ENCODE assay signal across 23 mouse cellular contexts in genomic region chr9:102985111-102985510, GRCm38 (mm10). TPM values are rescaled to one million over a fixed set of nuclear protein-coding genes. Genes with fewer than 3 reads are reported as not detected.
DNase-seq lines count a peak whose midpoint lies in the region; ATAC-seq and TF ChIP-seq lines count a peak whose summit lies in the region.
"Had no signal": no experiment of that assay in that cellular context is flagged by ENCODE, and none has a peak within 500 bp of the region (broad histone marks: within the 10 kb centered on the region; RNA-seq: fewer than 3 reads in every experiment).

No protein-coding gene starts in this region.

- TF ChIP-seq CTCF in lung, adult 2 months (IDR thresholded peaks at IDR 0.05; ENCODE audit: insufficient read depth, low read length), result no peak

- no peak overlapping the region for H3K4me3 ChIP-seq in kidney, embryonic 16.5 days (ENCODE audit: low read length)
- H3K4me3 ChIP-seq in lung, adult 2 months (replicated peaks; ENCODE audit: extremely low read depth, low read depth, low read length), result no peak overlapping the region
- H3K4me3 ChIP-seq in forebrain, embryonic 11.5 days (ENCODE audit: low read depth, low read length), result no peak overlapping the region
- H3K4me3 ChIP-seq: forebrain, embryonic 13.5 days; heart, embryonic 15.5 days; limb, embryonic 10.5 days; liver, embryonic 13.5 days; midbrain, embryonic 13.5 days; neural tube, embryonic 13.5 days had no signal

- peak; percentile 34 for DNase-seq in kidney, adult 11 months
- DNase-seq in lung, adult 18-20 months, result peak; percentile 20 to 61
- DNase-seq in lung, adult 2 months, result no peak
- DNase-seq in kidney, postnatal 14 days, result peak; percentile 55
- DNase-seq in lung, postnatal 25 days (ENCODE audit: low spot score), result peak; percentile 70
- DNase-seq in frontal cortex, postnatal 36 days (ENCODE audit: low spot score in 2 of 2), result no peak
- DNase-seq in forebrain, embryonic 11.5 days (ENCODE audit: low spot score), result no peak
- DNase-seq: B cell, adult 2 months; cerebellum, adult 9-10 months; gastrocnemius, postnatal 25 days; heart, postnatal 4 days; layer of hippocampus, adult 9-11 months; liver, embryonic 13.5 days; spleen, adult 18-20 months; thymus, postnatal 25 days had no signal

- no peak for TF ChIP-seq POLR2A in lung, adult 2 months (IDR thresholded peaks at IDR 0.05; ENCODE audit: borderline replicate concordance, extremely low read depth, low read depth, low read length)

- no peak overlapping the region for H3K4me2 ChIP-seq in kidney, embryonic 16.5 days (replicated peaks; ENCODE audit: low read depth, low read length)
- no peak overlapping the region for H3K4me2 ChIP-seq in forebrain, embryonic 11.5 days (ENCODE audit: low read depth, low read length, severe bottlenecking)
- H3K4me2 ChIP-seq: forebrain, embryonic 13.5 days; heart, embryonic 15.5 days; liver, embryonic 13.5 days; midbrain, embryonic 13.5 days; neural tube, embryonic 13.5 days had no signal

- WGBS in kidney, embryonic 16.5 days, result 50% methylated on average over 1 of the region's 1 CpGs
- WGBS in lung, adult 2 months, result 72% methylated on average over 1 of the region's 1 CpGs
- 84% methylated on average over 1 of the region's 1 CpGs for WGBS in forebrain, embryonic 11.5 days

- H3K27me3 ChIP-seq in kidney, embryonic 16.5 days (ENCODE audit: insufficient read depth, low read length), result no peaks in the 10 kb centered on the region
- H3K27me3 ChIP-seq in forebrain, embryonic 11.5 days (ENCODE audit: control insufficient read depth, insufficient read depth, low read length), result no peaks in the 10 kb centered on the region
- H3K27me3 ChIP-seq: forebrain, embryonic 13.5 days; heart, embryonic 15.5 days; liver, embryonic 13.5 days; midbrain, embryonic 13.5 days; neural tube, embryonic 13.5 days had no signal

- H3K27ac ChIP-seq in kidney, embryonic 16.5 days (ENCODE audit: low read length), result no peak overlapping the region
- no peak overlapping the region for H3K27ac ChIP-seq in forebrain, embryonic 11.5 days (ENCODE audit: low read depth, low read length)
- H3K27ac ChIP-seq: forebrain, embryonic 13.5 days; heart, embryonic 15.5 days; hindbrain, postnatal 0 days; limb, embryonic 10.5 days; liver, embryonic 13.5 days; midbrain, embryonic 13.5 days; neural tube, embryonic 13.5 days had no signal

- no peaks in the 10 kb centered on the region for H3K36me3 ChIP-seq in kidney, embryonic 16.5 days (ENCODE audit: insufficient read depth, low read length)
- H3K36me3 ChIP-seq in forebrain, embryonic 11.5 days (ENCODE audit: control insufficient read depth, insufficient read depth, low read length), result no peaks in the 10 kb centered on the region
- H3K36me3 ChIP-seq: heart, embryonic 15.5 days; limb, embryonic 10.5 days; liver, embryonic 13.5 days; midbrain, embryonic 13.5 days; neural tube, embryonic 13.5 days had no signal

- no peaks in the 10 kb centered on the region for H3K9me3 ChIP-seq in kidney, embryonic 16.5 days (ENCODE audit: low read length)
- no peaks in the 10 kb centered on the region for H3K9me3 ChIP-seq in forebrain, embryonic 11.5 days (ENCODE audit: control insufficient read depth, low read length)
- H3K9me3 ChIP-seq: forebrain, embryonic 13.5 days; heart, embryonic 15.5 days; limb, embryonic 10.5 days; liver, embryonic 13.5 days; midbrain, embryonic 13.5 days; neural tube, embryonic 13.5 days had no signal

- no peak for ATAC-seq in kidney, embryonic 16.5 days (ENCODE audit: low FRiP score, low TSS enrichment)
- no peak for ATAC-seq in forebrain, embryonic 11.5 days (replicated peaks; ENCODE audit: low FRiP score)
- ATAC-seq: forebrain, embryonic 13.5 days; hindbrain, postnatal 0 days; intestine, postnatal 0 days; midbrain, embryonic 13.5 days had no signal

- H3K9ac ChIP-seq in kidney, embryonic 16.5 days (replicated peaks; ENCODE audit: low read length), result no peak overlapping the region
- H3K9ac ChIP-seq in forebrain, embryonic 11.5 days (ENCODE audit: low read length), result no peak overlapping the region
- H3K9ac ChIP-seq: forebrain, embryonic 13.5 days; heart, embryonic 15.5 days; liver, embryonic 13.5 days; midbrain, embryonic 13.5 days; neural tube, embryonic 13.5 days had no signal

- H3K4me1 ChIP-seq in kidney, embryonic 16.5 days (ENCODE audit: insufficient read depth, low read length), result no peaks in the 10 kb centered on the region
- peaks cover 7% of the 10 kb centered on the region for H3K4me1 ChIP-seq in lung, adult 2 months (ENCODE audit: control insufficient read depth, insufficient read depth, low read length)
- H3K4me1 ChIP-seq in forebrain, embryonic 11.5 days (replicated peaks; ENCODE audit: control insufficient read depth, insufficient read depth, low read length), result no peaks in the 10 kb centered on the region
- H3K4me1 ChIP-seq: liver, embryonic 13.5 days had no signal

RNA-seq across cellular contexts. Expression of gene Slco2a1, which starts 3.4 kb away (rescaled TPM):
- 7.7 and 8.2 TPM in 2 replicates for polyA plus RNA-seq in kidney, embryonic 16.5 days (2015; fragmentation: Nextera tagmentation; extraction: Ambion mirVana)
- 289 and 334 TPM in 2 replicates for polyA plus RNA-seq in lung, adult 2 months (2012; rRNA removed)
- polyA plus RNA-seq in forebrain, embryonic 11.5 days (2014; fragmentation: Nextera tagmentation; extraction: Ambion mirVana), result 0.36 and 0.55 TPM in 2 replicates

Comparison
In these comparisons a context has a peak if more than half of its experiments do, and no peak if none do; other contexts are left out.
1. DNase-seq: peak in kidney, adult 11 months (single experiment), lung, adult 18-20 months (2 of 2), kidney, postnatal 14 days (single experiment) and lung, postnatal 25 days (single experiment); none in lung, adult 2 months (single experiment), frontal cortex, postnatal 36 days (0 of 2) and forebrain, embryonic 11.5 days (single experiment).
2. RNA of gene Slco2a1, which starts 3.4 kb away (polyA plus RNA-seq): 289 to 334 TPM in lung, adult 2 months; 7.7 to 8.2 TPM in kidney, embryonic 16.5 days and 0.36 to 0.55 TPM in forebrain, embryonic 11.5 days; every median in the first group is over 10 times any median in the second.